Mouse (Mus musculus): ENCODE data around the gene Kcnd2.
"Not testable (repeated sequence)": the region's sequence is repeated elsewhere in the genome, so short reads cannot be mapped to it uniquely, and the experiment has no call there.

Kcnd2 gene

DNA sequence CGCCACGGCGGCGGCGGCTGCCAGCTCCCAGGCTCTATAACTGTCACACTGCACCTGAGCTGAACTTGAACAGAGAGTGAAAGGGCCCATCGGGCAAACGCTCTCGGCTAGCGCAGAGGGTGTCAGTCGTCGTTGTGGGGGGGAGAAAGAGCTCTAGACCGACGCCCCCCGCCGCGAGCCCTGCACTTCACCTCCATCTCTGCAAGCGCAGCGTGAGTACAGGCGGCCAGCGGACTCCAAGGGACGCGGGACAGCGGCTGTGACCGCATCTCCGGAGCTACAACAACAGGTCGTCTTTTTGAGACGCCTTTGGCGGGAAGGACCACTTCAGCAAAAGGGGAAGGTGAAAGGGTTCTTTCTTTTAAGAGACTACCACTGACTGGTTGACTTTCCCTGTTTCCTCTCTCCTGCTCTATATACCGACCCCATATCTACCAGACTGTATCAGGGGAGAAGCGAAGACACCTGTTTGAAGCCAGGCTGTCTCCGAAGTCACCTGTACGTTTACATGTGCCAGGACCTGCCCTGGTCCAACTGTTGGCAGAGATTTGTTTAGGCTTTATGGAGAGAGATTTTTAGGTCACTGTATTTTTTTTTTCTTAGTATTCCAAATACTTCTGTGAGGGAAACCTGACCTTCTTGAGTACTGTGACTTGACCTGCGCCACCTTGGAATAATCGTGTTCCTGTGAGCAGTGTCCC, at the start of gene Kcnd2:
TSS of gene Kcnd2 (plus strand) at position 13 of the 701 bp plus-strand sequence.
- no peak for DNase-seq

DNA sequence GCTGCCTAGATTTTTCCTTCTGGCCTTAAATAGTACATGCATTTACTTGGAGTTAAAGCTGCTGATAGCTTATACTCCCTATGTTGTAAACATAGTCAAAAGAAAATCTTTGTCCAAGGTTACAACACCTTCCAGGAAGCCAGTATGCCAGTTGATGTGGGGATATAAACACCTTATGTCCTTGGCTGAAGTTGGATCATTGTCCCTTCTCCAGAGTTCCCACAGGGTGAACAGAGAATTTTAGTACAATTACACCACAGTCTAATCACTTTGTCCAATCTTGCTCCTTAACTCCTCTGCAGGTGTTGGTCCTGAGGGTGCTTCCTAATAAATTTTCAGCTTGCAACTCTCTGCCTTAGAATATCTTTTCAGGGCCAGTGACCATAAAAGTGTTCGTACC, 48.7 kb upstream of the Kcnd2 start:
- no peak for DNase-seq

DNA sequence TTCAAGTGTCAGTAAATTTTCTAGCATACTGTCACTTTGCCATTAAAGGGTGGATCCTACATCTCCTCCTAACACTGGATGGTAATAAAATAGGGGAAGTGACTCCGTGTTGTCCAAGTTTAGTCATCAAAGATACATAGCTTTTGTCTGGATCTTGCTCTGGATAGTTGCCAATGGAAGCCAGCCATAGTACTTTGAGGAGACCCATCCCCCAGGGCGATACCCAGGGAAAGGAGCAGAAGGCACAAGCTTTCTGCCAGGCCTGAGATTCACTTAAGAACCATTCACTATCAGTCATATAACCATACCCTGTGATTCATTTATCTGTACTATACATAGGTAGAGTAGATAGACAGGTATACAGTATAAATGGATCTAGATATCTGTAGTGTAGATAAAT, 20.0 kb upstream of the Kcnd2 start:
- DNase-seq, result no peak

DNA sequence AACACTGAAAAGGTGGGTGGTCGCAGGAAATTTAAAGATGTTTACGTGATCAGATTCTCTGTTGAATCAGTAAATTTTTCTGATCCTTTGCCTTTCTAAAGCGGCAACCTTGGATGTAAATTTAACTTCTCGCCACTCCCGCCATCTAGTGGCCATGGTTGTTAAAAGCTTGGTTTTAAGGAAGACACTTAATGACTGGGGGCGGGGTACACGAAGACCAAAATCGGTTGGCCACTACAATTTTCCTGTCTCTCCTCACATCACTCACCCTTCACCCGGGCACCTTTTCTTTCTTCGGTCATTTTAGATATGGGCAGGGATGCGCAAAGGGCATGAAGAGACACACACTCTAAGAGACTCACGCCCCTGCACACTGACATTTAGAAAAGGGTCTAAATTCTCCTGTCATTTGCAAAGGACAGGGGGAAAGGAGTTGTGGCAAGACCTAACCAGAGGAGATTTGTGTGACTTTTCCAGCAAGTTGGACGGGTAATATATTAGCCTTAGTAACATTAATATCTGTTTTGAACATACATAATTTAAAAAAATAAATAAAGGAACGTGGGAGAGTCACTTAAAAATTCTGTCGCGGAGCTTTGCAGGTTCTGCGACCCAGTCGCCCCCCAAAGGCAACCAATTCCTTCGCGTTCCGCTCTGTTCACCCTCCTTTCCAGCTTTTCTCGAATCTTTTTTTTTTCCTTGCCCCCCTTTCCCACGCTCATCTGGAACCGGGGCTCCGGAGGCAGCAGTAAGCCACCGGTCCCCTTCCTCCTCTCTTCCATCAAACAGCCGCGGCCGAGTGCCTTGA, 1.2 kb upstream of the Kcnd2 start:
- peak; percentile 39 to 67 for DNase-seq

DNA sequence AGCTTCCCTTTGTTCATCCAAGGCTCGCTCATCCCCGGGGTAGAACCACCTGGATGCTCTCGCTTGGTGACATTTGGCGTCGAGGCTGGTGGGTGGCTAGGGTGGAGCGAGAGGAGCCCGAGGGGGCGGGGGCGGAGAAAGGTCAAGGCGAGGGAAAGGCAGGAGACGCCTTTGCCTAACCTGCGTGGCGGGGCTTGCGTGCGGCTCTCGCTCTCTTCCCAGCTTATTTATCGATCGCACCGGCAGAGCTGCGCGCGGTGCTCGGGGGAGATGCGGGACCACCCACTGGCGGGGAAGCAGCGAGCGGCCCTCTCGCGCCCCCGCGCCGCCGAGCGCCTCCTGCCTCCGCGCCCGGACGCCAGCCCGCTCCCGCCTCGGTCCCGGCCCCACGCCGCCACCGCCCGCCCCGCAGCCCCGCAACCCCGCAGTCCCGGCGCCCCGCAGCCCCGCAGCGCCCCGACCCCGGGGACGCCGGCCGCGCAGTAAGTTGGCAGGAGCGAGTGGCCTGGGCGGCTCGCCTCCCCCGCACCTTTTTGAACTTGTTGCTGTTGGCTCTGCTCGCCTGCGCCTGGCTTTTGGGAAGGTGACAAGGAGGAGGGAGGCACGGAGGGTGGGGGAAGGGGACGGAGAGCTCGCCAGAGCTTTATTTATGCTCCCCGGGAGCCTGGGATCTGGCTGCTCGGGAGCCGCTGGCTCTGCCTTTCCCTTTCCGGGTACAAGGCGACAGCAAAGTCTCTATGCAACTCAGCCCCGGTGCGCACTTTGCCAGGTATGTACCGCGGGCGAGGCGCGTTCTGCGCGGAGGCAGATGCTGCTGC, 421 bp upstream of the Kcnd2 start:
- peak; percentile 5 to 46 for DNase-seq

DNA sequence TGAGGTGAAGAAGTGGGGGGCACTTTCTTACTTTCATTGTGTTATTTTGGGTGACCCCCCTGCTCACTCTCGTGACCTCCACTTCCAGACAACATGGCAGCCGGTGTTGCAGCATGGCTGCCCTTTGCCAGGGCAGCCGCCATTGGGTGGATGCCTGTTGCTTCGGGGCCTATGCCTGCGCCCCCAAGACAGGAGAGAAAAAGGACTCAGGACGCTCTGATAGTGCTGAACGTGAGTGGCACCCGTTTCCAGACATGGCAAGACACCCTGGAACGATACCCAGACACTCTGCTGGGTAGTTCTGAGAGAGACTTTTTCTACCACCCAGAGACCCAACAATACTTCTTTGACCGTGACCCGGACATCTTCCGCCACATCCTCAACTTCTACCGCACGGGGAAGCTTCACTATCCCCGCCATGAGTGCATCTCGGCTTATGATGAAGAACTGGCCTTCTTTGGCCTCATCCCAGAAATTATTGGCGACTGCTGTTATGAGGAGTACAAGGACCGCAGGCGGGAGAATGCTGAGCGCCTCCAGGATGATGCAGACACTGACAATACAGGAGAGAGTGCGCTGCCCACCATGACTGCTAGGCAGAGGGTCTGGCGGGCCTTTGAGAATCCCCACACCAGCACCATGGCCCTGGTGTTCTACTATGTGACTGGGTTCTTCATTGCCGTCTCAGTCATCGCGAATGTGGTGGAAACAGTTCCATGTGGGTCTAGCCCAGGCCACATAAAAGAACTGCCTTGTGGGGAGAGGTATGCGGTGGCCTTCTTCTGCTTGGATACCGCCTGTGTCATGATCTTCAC, 1.1 kb downstream of the Kcnd2 start:
- DNase-seq, result no peak

DNA sequence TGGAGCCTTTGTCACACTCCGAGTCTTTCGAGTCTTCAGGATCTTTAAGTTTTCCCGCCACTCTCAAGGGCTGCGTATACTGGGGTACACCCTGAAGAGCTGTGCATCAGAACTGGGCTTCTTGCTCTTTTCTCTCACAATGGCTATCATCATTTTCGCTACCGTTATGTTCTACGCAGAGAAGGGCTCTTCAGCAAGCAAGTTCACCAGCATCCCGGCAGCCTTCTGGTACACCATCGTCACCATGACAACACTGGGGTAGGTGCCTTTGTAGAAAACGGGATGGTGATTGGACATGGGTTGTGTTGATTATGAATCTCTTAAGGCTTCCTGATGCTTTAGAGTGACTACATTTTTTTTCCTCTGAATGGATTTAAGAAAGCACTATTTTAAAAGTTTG, 1.9 kb downstream of the Kcnd2 start:
- no peak for DNase-seq

- no peak for DNase-seq
Measured at GRCm38 (mm10) chr6:21226124-21226523, 10.8 kb downstream of the Kcnd2 start.

DNA sequence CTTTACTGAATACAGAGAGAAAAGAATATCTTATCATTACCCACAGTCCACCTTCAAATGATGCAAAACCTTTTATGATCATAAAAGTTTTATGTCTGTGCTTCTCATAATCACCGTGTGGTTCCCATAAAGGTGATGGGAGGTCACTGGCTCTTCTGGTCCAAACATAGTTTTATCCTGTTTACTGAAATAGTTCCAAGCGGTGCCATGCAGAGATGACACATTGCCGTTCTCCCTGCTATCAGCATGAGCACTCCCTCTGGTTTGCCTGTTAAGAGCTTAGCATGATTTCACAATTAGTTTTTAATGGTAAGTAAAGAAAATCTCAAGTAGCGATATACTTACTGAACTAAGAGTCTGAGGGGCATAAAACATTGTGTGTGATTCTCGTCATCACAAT, 43.7 kb downstream of the Kcnd2 start:
- no peak for DNase-seq

- no peak for DNase-seq
Measured at GRCm38 (mm10) chr6:21267897-21268296, 52.6 kb downstream of the Kcnd2 start.

DNA sequence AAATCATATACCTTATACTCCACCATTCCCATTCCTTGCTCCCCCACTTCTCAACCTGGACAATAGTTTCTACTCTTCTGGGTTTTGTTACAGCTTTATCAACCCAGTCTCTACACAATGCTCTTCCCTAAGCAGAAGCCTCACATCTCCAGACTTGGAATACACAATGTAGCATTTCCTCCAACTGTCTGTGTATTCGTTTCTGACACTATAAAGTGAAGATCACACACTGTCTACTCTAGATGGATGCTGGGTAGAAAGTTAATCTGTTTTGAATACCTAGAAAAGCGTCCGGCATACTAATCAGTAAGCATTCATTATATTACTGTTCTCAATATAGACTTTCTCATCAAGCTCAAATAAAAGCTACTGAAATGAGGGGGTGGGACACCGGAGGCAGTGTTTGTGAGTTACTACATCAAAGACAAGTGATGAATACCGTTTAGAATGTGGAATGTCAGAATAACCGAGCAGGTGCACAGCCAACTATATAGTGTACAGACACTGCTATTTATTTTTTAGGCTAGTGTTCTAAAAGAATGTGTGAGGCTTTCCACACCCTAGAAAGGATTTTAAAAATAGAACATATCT, 62.1 kb downstream of the Kcnd2 start:
- no peak for DNase-seq

- no peak for DNase-seq
Measured at GRCm38 (mm10) chr6:21304943-21305342, 89.6 kb downstream of the Kcnd2 start.

DNA sequence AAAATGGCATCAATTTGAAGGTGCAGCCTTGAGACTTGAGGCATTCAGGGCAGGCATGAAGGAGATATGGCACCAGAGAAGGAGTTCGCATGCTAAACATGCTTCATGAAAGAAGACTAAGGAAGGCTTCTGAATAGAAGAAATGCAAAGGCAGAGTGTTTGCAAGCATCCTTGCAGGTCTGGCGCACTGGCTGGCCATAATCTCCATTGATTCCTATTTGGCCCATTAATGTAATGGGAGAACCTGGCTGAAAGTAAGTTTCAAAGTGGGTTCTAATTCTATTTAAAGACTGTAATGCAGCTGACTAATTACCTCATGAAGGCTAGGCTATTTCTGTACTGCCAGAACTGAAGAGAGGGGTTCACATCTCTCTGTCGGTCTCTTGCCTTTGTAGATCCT, 94.9 kb downstream of the Kcnd2 start:
- no peak for DNase-seq

DNA sequence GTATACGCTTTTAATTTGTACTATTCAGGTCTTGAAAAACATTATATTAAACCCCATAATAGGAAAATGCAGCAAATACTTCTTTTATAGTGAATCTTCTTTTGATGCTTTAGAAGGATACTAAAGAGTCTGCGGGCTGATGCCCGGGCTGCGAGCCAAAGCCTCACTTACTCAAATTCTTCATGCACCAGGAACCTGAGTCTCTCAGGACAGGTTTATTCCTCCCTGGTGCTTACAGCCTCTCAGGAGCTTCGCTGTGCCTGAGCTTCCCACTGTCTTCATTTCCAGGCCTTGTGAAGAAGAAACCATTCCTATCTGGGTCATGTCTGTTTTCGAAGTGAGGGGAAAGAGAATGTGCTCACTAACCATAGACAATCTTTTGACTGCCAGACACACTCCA, 106.1 kb downstream of the Kcnd2 start:
- DNase-seq, result no peak

DNA sequence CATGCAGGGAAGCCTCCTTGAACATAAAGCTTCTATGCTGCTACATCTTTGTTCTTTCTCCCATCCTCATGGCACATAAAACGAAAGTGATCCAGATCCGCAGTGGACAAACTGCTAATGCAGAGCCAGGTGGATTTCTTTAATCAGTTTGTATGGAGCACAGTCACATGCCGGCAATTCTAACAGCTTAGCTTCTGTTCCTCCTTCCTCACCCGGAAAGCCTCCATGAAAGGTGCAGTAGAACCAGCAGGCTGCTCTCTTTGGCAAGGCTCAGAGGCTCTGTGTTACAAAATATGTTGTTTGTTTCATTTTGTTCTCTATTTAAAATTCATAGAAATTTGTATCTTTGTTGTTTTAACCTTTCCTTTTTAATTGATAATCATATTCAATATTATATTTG, 106.9 kb downstream of the Kcnd2 start:
- no peak for DNase-seq

- DNase-seq, result no peak
Measured at GRCm38 (mm10) chr6:21325251-21325650, 109.9 kb downstream of the Kcnd2 start.

DNA sequence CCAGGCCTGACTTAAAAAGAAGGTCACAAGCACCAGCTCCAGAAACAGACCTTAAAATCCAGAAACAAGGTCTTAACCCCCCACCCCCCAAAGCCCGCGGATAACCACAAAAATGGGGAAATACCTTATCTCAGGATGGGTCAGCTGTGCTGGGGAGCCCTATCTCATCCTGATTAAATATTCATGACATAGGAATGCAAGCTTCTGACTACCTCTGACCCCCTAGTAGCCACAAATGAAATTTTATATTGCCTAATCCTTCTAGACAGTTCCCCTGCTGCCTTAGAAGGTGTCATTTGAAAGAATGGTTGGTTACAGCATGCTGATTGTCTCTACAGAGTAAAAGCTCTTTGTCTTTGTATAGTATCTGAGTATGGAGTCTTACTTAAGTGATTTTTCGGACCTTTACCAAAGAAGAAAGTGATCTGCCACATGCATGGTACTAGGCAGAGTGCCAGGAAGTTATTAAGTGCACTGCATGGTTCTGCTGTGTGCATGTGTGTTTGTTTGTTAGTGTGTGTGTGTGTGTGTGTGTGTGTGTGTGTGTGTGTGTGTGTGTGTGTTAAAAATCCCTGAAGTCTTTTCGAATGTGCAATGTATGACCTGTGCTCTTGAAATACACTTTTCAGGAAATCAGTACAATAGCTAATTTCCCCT, 111.9 kb downstream of the Kcnd2 start:
- DNase-seq, result no peak

GRCm38 (mm10) chr6:21385298-21385697, 170.0 kb downstream of the Kcnd2 start:
- not testable (repeated sequence) for DNase-seq

- DNase-seq, result no peak
Measured at GRCm38 (mm10) chr6:21391776-21392175, 176.5 kb downstream of the Kcnd2 start.

GRCm38 (mm10) chr6:21413656-21414055, 198.4 kb downstream of the Kcnd2 start:
- no peak for DNase-seq

GRCm38 (mm10) chr6:21418246-21418645, 202.9 kb downstream of the Kcnd2 start:
- no peak for DNase-seq
